Mouse (Mus musculus): ENCODE data around the gene Angptl4.

The Angptl4 gene

DNA sequence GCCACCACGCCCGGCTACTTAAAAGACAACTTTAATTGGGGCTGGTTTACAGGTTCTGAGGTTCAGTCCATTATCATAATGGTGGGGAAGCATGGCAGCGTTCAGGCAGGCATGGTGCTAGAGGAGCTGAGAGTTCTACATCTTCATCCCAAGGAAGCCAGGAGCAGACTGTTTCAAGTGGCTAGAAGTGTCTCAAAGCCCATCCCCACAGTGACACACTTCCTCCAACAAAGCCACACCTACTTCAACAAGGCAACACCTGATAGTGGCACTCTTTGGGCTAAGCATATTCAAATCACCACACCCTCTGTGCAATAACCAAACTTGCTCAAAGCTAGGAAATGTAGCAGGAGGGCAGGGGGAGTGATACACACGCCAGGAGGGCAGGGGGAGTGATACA lies 22.6 kb upstream of the Angptl4 start:
- DNase-seq (ENCODE audit: low spot score): no peak

DNA sequence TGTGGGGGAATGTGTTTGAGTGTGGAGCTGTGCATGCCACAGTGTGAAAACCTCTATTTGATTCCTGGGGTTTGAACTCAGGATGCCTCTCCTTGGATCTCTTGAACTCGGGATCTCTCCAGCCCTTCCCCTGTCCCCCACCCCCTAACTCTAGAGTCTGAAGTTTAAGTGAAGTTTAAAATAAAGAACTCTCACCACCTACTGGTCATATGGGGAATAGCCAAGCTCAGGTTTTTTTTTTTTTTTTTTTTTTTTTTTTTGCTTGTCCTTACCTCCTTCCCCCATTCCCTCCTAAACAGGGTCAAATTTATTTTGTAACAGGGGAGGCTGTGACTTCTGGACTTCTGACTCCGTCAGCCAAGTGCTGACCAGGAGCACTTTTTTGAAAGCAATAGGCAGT lies 20.6 kb upstream of the Angptl4 start:
- no peak for DNase-seq (ENCODE audit: low spot score)

DNA sequence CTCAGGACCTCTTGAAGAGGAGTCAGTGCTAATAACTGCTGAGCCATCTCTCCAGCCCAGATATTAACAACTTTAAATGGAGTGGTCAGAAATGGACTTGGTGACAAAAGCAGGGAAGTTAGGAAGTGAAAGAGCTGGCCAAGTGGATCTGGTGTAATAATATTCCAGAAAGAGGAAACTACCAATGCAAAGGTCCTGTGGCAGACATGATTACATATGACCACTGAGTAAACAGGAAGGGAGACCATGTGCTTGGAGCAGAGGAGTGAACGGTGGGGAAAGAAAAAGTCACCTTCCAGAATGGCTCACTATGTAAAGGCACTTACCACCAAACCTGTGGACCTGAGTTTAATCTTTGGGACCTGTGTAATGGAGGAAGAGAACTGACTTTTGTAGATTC lies 17.6 kb upstream of the Angptl4 start:
- DNase-seq (ENCODE audit: low spot score): no peak

DNA sequence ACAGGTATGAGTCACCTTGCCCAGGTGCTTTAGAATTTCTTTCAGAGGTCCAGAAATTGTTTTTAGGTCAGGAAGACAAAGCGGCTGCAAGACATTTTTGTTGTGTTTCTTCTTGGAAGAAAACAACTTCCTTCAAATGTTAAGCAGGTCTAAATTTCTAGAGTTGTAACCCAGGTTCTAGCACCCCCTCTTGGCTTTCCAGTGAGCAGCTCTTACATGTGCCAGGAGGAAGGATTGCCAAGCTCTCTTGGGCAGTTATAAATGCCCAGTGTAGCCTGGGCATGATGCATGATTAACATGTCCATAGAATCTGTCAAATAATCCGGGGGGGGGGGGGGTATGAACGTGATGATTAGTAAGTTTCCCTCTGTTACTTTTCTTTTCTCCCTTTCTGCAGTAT lies 16.7 kb upstream of the Angptl4 start:
- no peak for DNase-seq (ENCODE audit: low spot score)

DNA sequence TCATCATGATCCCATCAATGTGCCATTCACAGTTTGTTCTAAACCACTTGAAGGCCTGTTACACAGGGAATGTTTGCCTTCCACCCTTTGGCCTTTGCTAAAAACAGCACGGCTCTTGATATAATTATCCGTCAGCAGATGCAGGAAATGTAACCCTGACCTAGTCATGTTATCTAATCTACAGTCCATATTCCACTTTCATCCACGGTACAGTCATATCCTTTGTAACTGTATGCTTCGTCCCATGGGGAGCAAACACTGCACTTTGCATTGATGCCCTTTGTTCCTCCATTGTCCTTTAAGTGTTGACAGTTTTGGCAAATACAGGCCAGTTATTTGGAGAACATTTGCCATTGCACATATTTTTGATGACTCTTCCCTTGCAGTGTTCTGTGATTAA lies 7.1 kb upstream of the Angptl4 start:
- no peak for DNase-seq (ENCODE audit: low spot score)

DNA sequence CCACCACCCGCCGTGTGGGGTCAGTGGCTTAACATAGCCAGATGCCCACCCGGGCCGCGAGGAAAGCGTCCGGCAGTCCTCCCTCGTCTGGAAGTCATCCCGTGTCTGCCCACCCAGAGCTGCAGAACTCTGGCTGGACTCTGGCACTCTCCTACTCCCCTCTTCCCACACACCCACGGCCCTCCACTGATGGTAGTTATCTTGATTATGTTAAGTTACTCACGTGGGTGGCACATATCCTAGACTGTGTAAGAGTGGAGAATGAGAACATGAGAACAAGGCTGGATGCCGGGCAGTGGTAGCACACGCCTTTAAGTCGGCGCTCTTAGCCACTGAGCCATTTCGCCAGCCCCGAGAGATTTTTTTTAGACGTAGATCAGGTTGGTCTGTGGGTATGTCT lies 4.7 kb upstream of the Angptl4 start:
- DNase-seq (ENCODE audit: low spot score): no peak

DNA sequence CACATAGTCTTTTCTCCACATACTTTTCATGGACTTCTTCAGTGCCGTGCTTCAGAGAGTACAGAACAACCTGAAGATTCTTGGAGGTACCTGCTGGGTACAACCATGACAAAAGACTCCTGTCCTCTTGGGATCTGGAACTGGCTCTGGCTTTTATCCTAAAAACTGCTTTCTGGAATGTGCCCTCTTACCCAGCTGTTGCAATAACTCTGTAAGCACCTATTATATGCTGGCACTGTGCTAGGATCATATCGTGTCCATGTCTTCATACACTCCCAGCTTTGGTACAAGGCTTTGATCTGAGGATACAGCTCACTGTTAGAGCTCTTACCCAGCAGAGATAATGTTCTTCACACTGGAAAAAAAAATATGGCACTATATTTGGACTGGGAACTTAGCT lies 3.3 kb upstream of the Angptl4 start:
- no peak for DNase-seq (ENCODE audit: low spot score)

DNA sequence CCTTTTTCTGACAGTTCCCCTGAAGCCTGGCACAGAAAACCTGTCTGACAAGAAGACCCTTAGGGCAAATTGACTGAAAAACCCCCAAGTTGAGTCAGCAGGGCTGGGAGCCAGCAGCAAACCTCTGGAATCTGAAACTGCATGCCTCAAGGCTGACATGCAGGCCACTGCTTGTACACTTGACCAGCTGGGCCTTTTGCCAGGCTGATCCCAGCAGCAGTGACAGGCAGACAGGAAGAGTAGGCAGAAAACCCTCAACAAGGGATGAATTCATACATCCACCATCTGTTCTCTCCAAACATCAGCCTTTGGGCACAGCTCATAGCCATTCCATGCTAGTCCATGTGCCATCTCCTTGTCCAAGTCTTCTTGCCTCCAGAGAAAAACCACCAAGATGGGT lies 1.8 kb upstream of the Angptl4 start:
- no peak for DNase-seq (ENCODE audit: low spot score)

DNA sequence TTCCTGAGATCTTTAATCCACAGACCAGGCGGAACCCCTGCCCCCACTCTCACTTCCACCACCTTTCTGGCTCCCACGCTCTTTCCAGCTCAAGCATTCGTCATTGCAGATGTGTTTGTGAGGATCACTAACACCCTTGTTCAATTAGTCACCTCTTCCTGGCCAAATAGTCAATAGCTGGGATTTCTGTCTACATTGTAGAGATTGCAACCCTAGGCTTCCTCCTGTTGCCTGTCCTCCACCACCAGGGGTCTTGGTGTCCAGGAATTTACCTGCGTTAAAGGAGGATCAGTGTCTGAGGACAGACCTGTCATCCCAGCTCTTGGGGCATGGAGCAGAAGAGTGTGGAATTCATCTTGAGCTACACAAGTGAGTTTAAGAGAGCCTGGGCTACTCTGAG lies 437 bp upstream of the Angptl4 start:
- DNase-seq (ENCODE audit: low spot score): no peak

DNA sequence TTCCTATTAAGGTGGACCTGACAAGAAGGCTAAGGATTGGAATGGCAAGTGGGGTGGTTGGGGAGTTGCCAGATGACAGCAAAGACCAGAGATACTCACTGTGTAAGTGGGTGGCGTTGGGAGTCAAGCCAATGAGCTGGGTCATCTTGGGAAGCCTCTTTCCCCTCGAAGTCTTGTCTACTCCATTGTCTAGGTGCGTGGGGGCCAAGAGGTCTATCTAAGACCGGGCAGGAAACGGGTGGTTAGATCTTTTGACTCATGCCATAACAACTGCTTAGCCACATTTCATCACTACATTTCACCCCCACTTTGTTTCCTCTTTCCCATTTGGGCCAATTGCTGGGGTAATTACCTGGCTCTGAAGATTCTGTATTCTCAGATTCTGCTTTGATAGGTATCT lies 1.2 kb downstream of the Angptl4 start:
- no peak for DNase-seq (ENCODE audit: low spot score)

DNA sequence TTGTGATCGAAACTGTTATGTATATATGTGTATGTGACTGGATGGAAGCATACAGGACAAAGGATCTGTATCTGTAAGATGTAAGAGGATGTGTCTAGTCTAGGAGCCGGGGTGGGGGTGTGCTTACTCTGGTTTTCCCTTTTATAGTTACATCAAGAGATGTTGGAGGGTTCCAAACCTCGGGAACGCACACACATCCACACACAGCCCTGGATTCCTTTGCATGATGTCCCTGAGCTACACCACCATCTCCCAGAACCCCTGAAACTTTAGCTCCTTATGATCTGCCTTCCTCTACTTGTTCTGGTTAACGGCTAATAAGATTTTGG lies 1.7 kb downstream of the Angptl4 start:
- DNase-seq (ENCODE audit: low spot score): no peak

DNA sequence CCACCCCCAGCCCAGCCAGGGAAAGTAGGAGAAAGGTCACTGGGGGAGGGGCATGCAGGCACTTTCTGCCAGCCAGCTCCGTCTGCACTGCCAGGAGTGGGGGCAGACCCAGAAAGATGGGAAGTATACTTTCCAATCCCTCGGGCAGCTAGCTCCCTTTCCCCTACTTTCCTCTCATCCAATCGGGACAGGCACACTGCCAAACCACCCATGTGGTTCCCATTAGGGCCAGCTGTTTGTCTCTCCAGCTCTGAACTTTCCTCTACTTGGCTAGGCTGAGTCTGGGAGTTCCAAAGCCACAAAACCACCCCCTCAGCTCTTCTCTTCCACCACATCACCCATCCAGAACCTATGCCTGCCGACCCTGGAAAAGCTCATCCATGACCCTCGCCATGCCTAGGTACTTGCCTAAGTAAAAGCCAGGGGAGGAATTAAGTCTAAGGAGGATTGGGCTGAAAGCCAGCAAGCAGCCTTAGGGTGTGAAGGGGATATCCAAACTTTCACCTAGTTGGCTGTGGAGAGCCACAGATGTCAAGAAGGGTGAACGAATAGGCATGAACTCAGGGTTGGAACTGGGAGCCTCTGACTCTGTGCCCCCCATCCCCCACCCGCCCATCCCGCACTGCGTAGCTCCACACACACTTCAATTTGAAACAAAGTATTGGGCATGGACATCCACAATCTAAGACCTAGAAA lies 2.2 kb downstream of the Angptl4 start:
- peak; percentile 94 for DNase-seq (ENCODE audit: low spot score)

DNA sequence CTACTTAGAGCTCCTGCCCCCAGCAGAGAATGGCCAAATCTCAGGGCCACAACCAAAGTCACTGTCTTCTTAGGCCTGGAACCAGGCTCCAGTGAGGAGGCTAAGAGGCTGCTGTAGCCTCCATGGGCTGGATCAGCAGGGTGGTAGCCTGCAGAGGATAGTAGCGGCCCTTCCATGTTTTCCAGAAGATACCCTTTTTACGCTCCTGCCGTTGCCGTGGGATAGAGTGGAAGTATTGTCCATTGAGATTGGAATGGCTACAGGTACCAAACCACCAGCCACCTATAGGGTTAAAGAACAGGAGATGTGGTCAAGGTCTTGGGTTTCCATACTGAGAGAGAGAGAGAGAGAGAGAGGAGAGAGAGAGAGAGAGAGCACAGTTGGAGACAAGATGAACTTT lies 6.3 kb downstream of the Angptl4 start:
- DNase-seq (ENCODE audit: low spot score): no peak

DNA sequence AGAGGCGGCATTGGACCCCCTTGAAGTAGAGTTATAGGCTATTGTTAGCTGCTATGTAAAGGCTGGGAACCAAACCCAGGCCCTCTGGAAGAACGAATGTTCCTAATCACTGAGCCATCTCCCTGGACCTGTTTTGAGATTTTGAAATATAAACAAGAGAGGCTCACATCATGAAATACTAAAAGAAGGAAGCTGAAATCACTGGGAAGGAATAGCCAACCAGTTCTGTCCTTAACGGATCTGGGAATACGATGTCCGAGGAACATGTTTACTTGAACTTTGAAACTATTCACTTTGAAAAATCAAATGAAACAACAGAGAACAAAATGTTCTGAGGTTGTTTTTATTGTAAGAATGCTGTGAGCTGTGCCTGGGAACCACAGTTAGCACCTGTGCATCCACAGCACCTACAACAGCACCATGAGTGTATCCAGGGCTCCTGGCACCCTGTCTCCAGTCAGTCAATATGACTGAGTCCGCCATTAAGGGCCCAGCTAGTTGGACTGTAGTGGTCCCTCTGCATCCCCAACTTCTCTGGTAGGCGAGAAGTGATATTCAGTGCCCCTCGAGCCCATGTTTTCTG lies 7.0 kb downstream of the Angptl4 start:
- DNase-seq (ENCODE audit: low spot score): no peak

DNA sequence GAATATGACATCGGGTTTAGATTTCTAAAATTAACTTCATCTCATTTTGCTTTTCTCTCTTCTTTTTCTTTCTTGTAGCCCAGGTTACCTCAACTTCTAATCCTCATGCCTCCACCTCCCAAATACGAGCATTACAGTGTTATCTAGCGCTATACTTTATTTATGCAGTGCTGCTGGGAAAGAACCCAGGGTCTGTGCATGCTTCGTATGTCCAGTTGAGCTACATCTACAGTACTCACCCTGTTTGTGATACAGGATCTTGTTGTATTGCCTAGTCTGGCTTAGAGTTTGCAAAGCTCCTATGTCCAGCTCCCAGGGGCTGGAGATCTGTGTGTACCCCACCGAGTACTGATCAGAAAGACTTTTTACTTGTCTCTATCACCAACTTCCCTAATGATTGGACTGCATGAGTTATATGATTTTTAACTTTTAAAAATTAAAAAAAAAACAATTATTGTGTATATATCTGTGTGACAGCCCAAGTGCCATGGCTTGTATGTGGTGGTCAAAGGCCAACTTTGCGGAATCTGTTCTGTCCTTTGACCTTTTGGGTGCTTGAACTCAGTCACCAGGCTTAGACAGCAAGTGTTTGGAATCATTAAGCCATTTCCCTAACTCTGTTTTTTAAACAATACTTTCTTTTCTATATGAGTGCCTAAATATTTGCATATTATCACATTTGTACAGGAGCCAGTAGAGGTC lies 7.6 kb downstream of the Angptl4 start:
- DNase-seq (ENCODE audit: low spot score): no peak

DNA sequence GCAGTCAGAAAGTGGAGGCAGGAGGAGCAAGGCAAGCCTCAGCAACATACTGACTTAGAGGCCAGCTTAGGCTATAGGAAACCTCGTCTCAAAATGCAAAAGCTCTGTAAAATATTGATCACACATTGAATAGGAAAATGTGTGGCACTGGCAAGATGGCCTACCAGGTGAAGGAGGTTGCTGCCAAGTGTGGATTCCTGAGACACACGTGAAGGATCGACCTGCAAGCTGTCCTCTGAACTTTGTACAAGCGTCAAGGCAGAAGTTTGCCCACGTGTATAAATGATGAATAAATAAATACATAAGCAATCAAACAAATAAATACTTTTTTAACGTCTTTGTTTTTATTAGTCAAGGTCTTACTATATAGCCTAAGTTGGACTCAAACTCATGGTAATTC lies 8.2 kb downstream of the Angptl4 start:
- DNase-seq (ENCODE audit: low spot score): no peak

DNA sequence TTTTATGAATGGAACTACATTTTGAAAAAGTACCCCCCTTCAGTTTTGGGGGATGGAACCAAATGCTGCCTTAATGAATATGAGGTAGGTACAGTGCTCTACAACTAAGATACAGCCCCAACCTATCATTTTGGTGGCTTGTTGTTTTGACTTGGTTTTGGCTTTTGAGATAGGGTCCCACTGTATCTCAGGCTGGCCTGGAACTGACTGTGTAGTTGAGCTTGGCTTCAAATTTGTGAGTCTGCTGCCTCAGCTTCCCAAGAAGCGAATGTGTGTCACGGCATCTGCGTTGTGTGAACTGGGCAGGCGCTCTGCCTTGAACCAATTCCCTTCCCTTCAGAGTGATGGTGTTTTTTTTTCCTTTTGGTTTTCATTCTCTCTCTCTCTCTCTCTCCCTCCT lies 10.0 kb downstream of the Angptl4 start:
- no peak for DNase-seq (ENCODE audit: low spot score)

DNA sequence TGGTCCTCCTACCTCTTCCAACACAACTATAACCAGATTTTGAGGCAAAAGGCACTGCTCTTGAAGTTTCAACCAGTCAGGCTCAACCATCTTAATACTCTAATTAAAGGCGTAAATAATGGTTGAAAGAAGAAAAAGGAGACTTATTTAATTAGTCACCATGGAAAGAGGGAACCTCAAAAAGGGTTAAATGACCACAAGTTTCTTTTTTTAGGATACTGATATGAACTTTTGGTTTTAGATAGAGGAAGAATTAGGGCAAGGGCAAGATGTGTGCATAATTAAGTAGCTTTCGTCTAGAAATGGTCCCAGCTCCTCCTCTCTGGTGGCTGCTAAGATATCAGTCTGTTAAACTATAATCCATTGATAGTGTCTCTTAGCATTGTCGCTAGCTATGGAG lies 15.2 kb downstream of the Angptl4 start:
- no peak for DNase-seq (ENCODE audit: low spot score)

DNA sequence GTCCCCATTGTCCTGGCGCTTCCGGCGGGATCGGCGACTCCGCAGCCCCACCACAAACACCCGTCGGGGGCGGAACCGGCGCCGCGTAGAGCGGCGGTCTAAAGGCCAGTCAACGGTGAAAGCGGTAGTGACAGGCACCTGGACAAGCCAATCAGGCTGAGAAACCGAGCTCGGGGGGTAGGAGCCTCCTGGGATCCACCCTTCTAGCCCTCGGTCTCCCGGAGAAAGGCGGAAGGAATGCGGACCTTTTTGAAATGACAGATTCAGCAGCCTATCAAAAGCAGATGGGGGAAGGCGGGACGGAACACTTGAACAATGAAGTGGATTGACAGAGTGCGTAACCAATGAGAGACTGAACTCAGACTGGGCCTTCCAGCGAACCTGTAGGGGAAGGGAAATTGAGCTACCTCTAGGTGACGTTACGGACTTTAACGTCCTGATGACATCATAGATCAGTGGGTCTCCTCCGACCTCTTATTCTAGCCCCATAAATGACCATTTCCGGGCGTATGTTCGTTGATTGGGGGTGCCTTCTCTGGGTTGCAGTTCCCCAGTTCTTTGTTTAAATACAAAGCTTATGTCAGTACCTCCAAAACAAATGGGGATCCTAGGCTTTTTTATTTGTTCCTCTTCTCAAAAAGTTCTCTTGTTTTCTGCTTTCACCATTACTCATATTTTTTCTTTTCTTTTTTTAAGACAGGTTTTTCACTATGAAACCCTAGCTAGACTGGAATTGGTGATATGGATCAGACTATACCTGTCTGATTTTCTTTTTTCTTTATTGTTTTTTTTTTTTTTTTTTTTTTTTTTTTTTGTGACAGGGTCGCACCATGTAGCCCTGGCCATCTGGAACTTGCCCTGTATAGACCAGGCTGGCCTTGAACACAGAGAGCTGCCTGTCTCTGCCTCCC lies 21.1 kb downstream of the Angptl4 start, which contains the start of gene Rab11b:
TSS of gene Rab11b (minus strand) at position 276 of the 911 bp plus-strand sequence.
- peak; percentile 98 for DNase-seq (ENCODE audit: low spot score)

DNA sequence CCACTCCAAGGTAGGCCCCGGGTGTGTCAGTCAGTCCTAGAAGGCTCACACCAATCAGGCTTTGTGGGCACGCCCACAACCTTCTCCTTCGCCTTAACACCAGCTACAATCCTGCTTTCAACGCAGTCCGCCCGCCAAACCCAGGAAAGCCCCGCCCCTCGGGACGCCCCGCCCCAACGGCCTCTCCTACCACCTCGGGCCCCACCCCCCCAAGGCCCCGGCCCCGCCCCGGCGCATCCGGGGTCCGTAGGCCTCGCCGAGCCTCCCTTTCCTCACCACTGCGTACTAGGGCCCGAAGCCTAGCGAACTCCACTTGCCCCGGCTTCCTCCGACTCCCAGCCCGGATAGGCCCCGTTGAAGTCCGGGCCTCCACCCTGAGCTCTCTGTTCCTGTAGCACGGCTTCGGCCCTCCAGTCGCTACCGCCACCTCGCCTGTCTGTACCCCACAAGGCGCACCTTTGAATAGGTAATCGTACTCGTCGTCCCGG lies 21.8 kb downstream of the Angptl4 start:
- DNase-seq (ENCODE audit: low spot score): peak; percentile 92

DNA sequence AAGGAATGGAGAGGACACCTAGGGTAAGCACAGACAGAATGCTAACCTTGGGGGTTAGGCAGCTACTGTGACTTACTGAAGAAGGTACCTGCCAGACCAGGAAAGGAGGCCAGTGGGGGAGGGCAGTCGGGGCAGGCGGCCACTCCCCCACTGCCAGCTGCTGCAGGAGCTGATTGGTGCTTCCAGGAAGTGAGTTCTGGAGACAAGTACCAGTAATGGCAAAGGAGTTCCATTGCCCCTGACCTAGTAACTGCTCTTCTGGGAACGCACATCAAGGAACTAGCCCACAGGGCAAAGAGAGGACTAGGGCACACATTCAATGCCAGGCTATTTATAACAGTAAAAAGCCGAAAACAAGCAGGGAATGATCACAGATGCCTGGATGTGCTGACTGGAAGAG lies 24.4 kb downstream of the Angptl4 start:
- DNase-seq (ENCODE audit: low spot score): no peak

DNA sequence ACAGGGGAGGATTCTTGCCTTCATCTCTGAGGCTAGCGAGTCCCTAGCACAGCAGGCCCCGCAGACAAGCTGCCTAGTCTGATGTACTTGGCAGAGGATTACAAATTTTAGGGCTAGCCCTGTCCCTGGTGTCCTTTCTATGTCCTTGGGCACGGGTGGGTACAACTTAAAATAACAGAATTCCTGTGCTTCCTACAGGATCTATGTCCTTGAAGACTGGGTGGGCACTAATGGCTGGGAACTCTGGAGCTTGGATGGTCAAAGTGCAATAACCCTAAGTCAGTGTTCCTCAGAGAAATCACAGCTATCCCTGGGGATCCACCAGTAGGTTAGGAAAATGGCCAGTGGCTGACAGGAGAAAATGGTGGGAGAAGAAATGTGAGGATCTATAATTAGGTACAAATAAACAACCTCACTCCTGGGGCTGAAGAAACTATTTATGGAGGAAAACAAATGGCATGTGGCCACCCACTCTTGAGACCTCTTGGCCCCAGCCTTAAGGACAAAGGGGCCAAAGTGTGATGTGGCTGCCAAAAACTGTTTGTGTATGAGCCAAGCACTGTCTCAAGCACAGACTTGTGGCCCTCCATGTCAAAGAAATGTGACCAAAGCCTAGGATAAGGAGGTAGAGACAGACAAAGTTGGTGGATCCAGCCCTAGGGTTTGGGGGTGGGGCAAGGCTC lies 25.4 kb downstream of the Angptl4 start:
- DNase-seq (ENCODE audit: low spot score): no peak

All from ovary, postnatal 10 days (tissue).